Mouse (Mus musculus): ENCODE data around the gene Tmed9.

- no peak for TF ChIP-seq CTCF (IDR thresholded peaks at IDR 0.05; ENCODE audit: control insufficient read depth, insufficient read depth, insufficient read length)
- no peak for TF ChIP-seq USF1 (IDR thresholded peaks at IDR 0.05; ENCODE audit: low read depth)
These were observed 61.6 kb downstream of the Tmed9 start for GRCm38 (mm10) chr13:55635146-55635571.
